9 mouse cellular contexts compared by ENCODE assay signal in the genomic region with DNA sequence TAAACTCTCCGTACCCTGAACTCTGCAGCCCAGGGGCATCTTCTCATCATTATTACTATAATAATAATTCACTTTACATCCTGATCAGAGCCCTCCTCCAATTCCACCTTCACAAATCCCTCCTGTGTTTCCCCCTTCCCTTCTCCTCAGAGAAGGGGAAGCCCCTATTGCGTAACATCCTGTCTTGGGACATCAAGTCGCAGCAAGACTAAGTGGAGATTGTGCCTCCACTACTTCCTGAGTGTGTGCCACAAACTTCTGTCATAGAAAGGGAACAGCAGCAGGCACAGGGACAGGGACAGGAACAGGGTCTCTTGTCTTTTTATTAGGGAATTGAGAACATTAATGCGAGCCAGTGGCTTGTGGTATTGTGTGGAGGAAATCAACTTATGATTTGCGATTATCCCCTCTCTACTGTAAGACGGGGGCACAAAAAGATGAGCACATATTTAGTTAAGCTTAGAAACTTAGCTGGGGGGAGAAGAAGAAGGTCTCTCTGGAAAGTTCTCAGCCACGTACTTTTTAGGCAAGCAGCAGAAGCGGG. TPM values are rescaled to one million over a fixed set of nuclear protein-coding genes. Genes with fewer than 3 reads are reported as not detected.
A peak's percentile ranks its signal among the peaks of the same experiment; 100 is the strongest.
DNase-seq lines count a peak whose midpoint lies in the region; ATAC-seq and TF ChIP-seq lines count a peak whose summit lies in the region.
"Had no signal": no experiment of that assay in that cellular context is flagged by ENCODE, and none has a peak within 500 bp of the region (broad histone marks: within the 10 kb centered on the region; RNA-seq: fewer than 3 reads in every experiment).

No protein-coding gene starts in this region.

- no peak for TF ChIP-seq CTCF in bone marrow macrophage, adult 2 months (IDR thresholded peaks at IDR 0.05; ENCODE audit: low read depth, low read length)

- ATAC-seq in hindbrain, embryonic 14.5 days (ENCODE audit: low FRiP score) = no peak

- no peak overlapping the region for H3K9ac ChIP-seq in hindbrain, embryonic 14.5 days

- H3K36me3 ChIP-seq in hindbrain, embryonic 14.5 days (replicated peaks; ENCODE audit: control insufficient read depth, insufficient read depth) = no peaks in the 10 kb centered on the region

- no peaks in the 10 kb centered on the region for H3K9me3 ChIP-seq in hindbrain, embryonic 14.5 days (ENCODE audit: control insufficient read depth, low read length)

- no peak for TF ChIP-seq POLR2A in bone marrow macrophage, adult 2 months (IDR thresholded peaks at IDR 0.05; ENCODE audit: borderline replicate concordance, low read depth, low read length)

- intact Hi-C loops in heart, postnatal 25 days (cut with DNase I) = no loop called here

- H3K4me2 ChIP-seq in hindbrain, embryonic 14.5 days (replicated peaks) = no peak overlapping the region

- H3K4me1 ChIP-seq in bone marrow macrophage, adult 2 months (ENCODE audit: control insufficient read depth, insufficient read depth, low read length) = peaks cover 34% of the 10 kb centered on the region
- H3K4me1 ChIP-seq in hindbrain, embryonic 14.5 days (replicated peaks; ENCODE audit: control insufficient read depth, insufficient read depth, low read length) = no peaks in the 10 kb centered on the region

- H3K4me3 ChIP-seq in bone marrow macrophage, adult 2 months (ENCODE audit: insufficient read depth, low read length) = peak overlapping the region; percentile 44
- H3K4me3 ChIP-seq in hindbrain, embryonic 14.5 days (replicated peaks; ENCODE audit: low read length) = no peak overlapping the region

- no peaks in the 10 kb centered on the region for H3K27me3 ChIP-seq in hindbrain, embryonic 14.5 days (ENCODE audit: control insufficient read depth, insufficient read depth, low read length)

- 90% methylated on average over 8 of the region's 8 CpGs for WGBS in hindbrain, embryonic 14.5 days

- peak overlapping the region; percentile 86 for H3K27ac ChIP-seq in bone marrow macrophage, adult 2 months (ENCODE audit: insufficient read depth, low read depth, low read length)
- H3K27ac ChIP-seq in hindbrain, embryonic 14.5 days = no peak overlapping the region
- H3K27ac ChIP-seq: hindbrain, postnatal 0 days had no signal

- peak; percentile 66 to 77 for DNase-seq in heart, adult 18-20 months
- DNase-seq in heart, postnatal 25 days (ENCODE audit: low spot score) = no peak
- DNase-seq in 3T3-L1 (ENCODE audit: low read depth, low spot score) = peak; percentile 50
- DNase-seq in lung, postnatal 14 days = peak; percentile 43
- DNase-seq in hindbrain, embryonic 14.5 days (ENCODE audit: low spot score) = no peak
- DNase-seq in frontal cortex, postnatal 25 days (ENCODE audit: low spot score in 2 of 2) = no peak
- DNase-seq in ovary, adult 18-20 months (ENCODE audit: low spot score) = no peak

RNA-seq across cellular contexts. Expression of gene Gadd45a, which starts 32.0 kb away (rescaled TPM):
- total RNA-seq in heart, adult 18-20 months (2021) = 10 to 100 TPM; 22.9 to 24.8 TPM
- total RNA-seq in heart, postnatal 25 days (2021) = 10 to 100 TPM; 16.1 to 20.0 TPM
- 11.6 and 14.6 TPM in 2 replicates for polyA plus RNA-seq in bone marrow macrophage, adult 2 months (2012; ENCODE audit: insufficient read depth, insufficient read length, missing spikeins)
- polyA plus RNA-seq in hindbrain, embryonic 14.5 days (2014; fragmentation: Nextera tagmentation; extraction: Ambion mirVana) = 14.1 and 14.8 TPM in 2 replicates

Comparison
In these comparisons a context has a peak if more than half of its experiments do, and no peak if none do; other contexts are left out.
1. DNase-seq: peak in heart, adult 18-20 months (2 of 2), 3T3-L1 (single experiment) and lung, postnatal 14 days (single experiment); none in heart, postnatal 25 days (single experiment), hindbrain, embryonic 14.5 days (single experiment), frontal cortex, postnatal 25 days (0 of 2) and ovary, adult 18-20 months (single experiment).